Mouse (Mus musculus) ES-E14 (cell line): ENCODE results near the gene Myo5a. TPM values are rescaled to one million over a fixed set of nuclear protein-coding genes. Genes with fewer than 3 reads are reported as not detected.
A peak's percentile ranks its signal among the peaks of the same experiment; 100 is the strongest.

Source experiments
- DNase-seq: peaks from one replicate; pipeline ENCODE4 v3.0.0-alpha.2; 2013; ENCODE audit warnings: low read depth, low spot score
- H3K27ac ChIP-seq: 2 replicates; pipeline ENCODE4 v1.5.1; 2012; ENCODE audit warnings: low read depth, mild to moderate bottlenecking, low read length, moderate library complexity, mixed read lengths; ENCODE audit not compliant: poor library complexity, insufficient read depth, severe bottlenecking
- H3K36me3 ChIP-seq: 2 replicates; pipeline ENCODE4 v1.6.1; 2012; ENCODE audit warnings: mild to moderate bottlenecking, low read length, moderate library complexity, mixed read lengths; ENCODE audit not compliant: control insufficient read depth, poor library complexity, insufficient read depth, severe bottlenecking
- H3K4me1 ChIP-seq, 2 experiments: fragments of 150-350 bp in 1 of 2; sonication (generic) in 1 of 2; 2 replicates each; pipeline ENCODE4 v1.6.1; 2012; ENCODE audit warnings: low read length in 2 of 2, mild to moderate bottlenecking in 1 of 2, mixed read lengths in 1 of 2; ENCODE audit not compliant: control insufficient read depth in 2 of 2, insufficient read depth in 2 of 2, poor library complexity in 1 of 2
- H3K4me3 ChIP-seq, 2 experiments: fragments of 150-350 bp in 1 of 2; sonication (generic) in 1 of 2; 2 replicates each; pipeline ENCODE4 v1.5.1; 2012; ENCODE audit warnings: low read length in 2 of 2, low read depth in 1 of 2, mild to moderate bottlenecking in 1 of 2, mixed read lengths in 1 of 2; ENCODE audit not compliant: insufficient read depth in 1 of 2, poor library complexity in 1 of 2, severe bottlenecking in 1 of 2
- H3K9ac ChIP-seq: 2 replicates; pipeline ENCODE4 v1.6.1; 2012; ENCODE audit warnings: low read depth, mild to moderate bottlenecking, low read length, mixed read lengths; ENCODE audit not compliant: poor library complexity, insufficient read depth, severe bottlenecking
- H3K9me3 ChIP-seq: fragments of 150-350 bp; sonication (generic); 2 replicates; pipeline ENCODE4 v1.6.1; 2012; ENCODE audit warnings: low read depth, mild to moderate bottlenecking, low read length; ENCODE audit not compliant: control insufficient read depth, insufficient read depth
- CHD2 ChIP-seq: IDR thresholded peaks from 2 replicates; pipeline ENCODE4 v1.6.1; 2014; ENCODE audit warnings: mild to moderate bottlenecking, low read depth, low read length, inconsistent platforms
- HCFC1 ChIP-seq: IDR thresholded peaks from 2 replicates; pipeline ENCODE4 v1.6.1; 2012; ENCODE audit warnings: low read length, inconsistent platforms, borderline replicate concordance; ENCODE audit not compliant: insufficient read depth
- MAFK ChIP-seq: IDR thresholded peaks from 2 replicates; pipeline ENCODE4 v1.6.1; 2014; ENCODE audit warnings: mild to moderate bottlenecking, low read depth, low read length, inconsistent platforms; ENCODE audit not compliant: insufficient read depth
- ZC3H11A ChIP-seq: IDR thresholded peaks from 2 replicates; pipeline ENCODE4 v1.6.1; 2012; ENCODE audit warnings: low read depth, mild to moderate bottlenecking, inconsistent platforms, low read length, borderline replicate concordance
- ZNF384 ChIP-seq: IDR thresholded peaks from 2 replicates; pipeline ENCODE4 v1.6.1; 2012; ENCODE audit warnings: low read depth, low read length, inconsistent platforms
- in situ Hi-C, 2 experiments: fragments of 600-800 bp; cut with MboI; formaldehyde crosslinking; loops; one replicate each; pipeline ENCODE4 v1.15.1; 2025; ENCODE audit warnings: low sequenced_read_pairs in 2 of 2, inconsistent platforms in 1 of 2; ENCODE audit not compliant: unreplicated experiment in 2 of 2
- total RNA-seq: library from RNA; depleted of rRNA; stranded (reverse); fragments of 300-350 nt; gene quantifications from 2 replicates; pipeline ENCODE4 v1.2.3, GENCODE M21; 2012

Gene Myo5a
- total RNA-seq, 1 experiment, result 60.2 TPM

GRCm38 (mm10) chr9:75072361-75072760, 1.5 kb downstream of the Myo5a start:
- in situ Hi-C loops, result no loop called here
- no peak for DNase-seq

GRCm38 (mm10) chr9:75077191-75077590, 6.4 kb downstream of the Myo5a start:
- Histone ChIP-seq H3K9me3 (no peaks in the 10 kb centered on the region), H3K9ac (no peak overlapping the region), H3K36me3 (no peaks in the 10 kb centered on the region), H3K4me1 (no peaks in the 10 kb centered on the region), H3K4me3 (no peak overlapping the region), H3K27ac (no peak overlapping the region)
- DNase-seq, result no peak
- TF ChIP-seq MAFK (0 out of 2 replicates have a peak, but pooled peaks have one; percentile 18), CHD2 (no peak)
- in situ Hi-C loops, result no loop called here

More at GRCm38 (mm10) chr9:75072361-75072760, 1.5 kb downstream of the Myo5a start:
- Histone ChIP-seq H3K9ac (no peak overlapping the region; the same call in 1 of the 2 replicates), H3K27ac (no peak overlapping the region), H3K4me3 (peak overlapping the region; percentile 79 to 95; a peak in 3 of 4 replicates), H3K4me1 (peaks cover 0 to 5% of the 10 kb centered on the region in 2 experiments; a peak in 1 of 4 replicates), H3K9me3 (no peaks in the 10 kb centered on the region), H3K36me3 (no peaks in the 10 kb centered on the region)
- TF ChIP-seq ZC3H11A (no peak), CHD2 (no peak), HCFC1 (no peak), ZNF384 (no peak), MAFK (no peak)

GRCm38 (mm10) chr9:75085242-75085824, 14.5 kb downstream of the Myo5a start:
- peak; percentile 45 for DNase-seq
- TF ChIP-seq ZC3H11A (no peak), HCFC1 (no peak), CHD2 (no peak; the same call in 1 of the 2 replicates), ZNF384 (no peak), MAFK (no peak)
- no peak overlapping the region for H3K9ac ChIP-seq
- peaks cover 2 to 10% of the 10 kb centered on the region in 2 experiments; a peak in 2 of 4 replicates for H3K4me1 ChIP-seq
- in situ Hi-C loops, result no loop called here
- H3K9me3 ChIP-seq, result no peaks in the 10 kb centered on the region
- no peak overlapping the region for H3K4me3 ChIP-seq
- H3K27ac ChIP-seq, result no peak overlapping the region
- H3K36me3 ChIP-seq, result no peaks in the 10 kb centered on the region

GRCm38 (mm10) chr9:75087823-75088222, 17.0 kb downstream of the Myo5a start:
- Histone ChIP-seq H3K9ac (no peak overlapping the region), H3K9me3 (no peaks in the 10 kb centered on the region), H3K27ac (no peak overlapping the region), H3K4me1 (peaks cover 2 to 10% of the 10 kb centered on the region in 2 experiments; a peak in 2 of 4 replicates), H3K4me3 (no peak overlapping the region), H3K36me3 (no peaks in the 10 kb centered on the region)
- TF ChIP-seq MAFK (no peak), ZNF384 (no peak), ZC3H11A (no peak)
- in situ Hi-C loops, result no loop called here
- no peak for DNase-seq

GRCm38 (mm10) chr9:75089285-75089684, 18.5 kb downstream of the Myo5a start:
- Histone ChIP-seq H3K27ac (no peak overlapping the region), H3K9ac (no peak overlapping the region), H3K9me3 (no peaks in the 10 kb centered on the region), H3K4me3 (no peak overlapping the region), H3K36me3 (no peaks in the 10 kb centered on the region), H3K4me1 (peaks cover 2 to 7% of the 10 kb centered on the region in 2 experiments; a peak in 2 of 4 replicates)
- in situ Hi-C loops, result no loop called here
- DNase-seq, result no peak
- TF ChIP-seq CHD2, result no peak
- TF ChIP-seq HCFC1, result no peak
- TF ChIP-seq ZNF384, result no peak
- no peak for TF ChIP-seq ZC3H11A
- no peak for TF ChIP-seq MAFK
